Mouse (Mus musculus) liver, postnatal 0 days (tissue): ENCODE measurements around the gene Uri1. TPM values are rescaled to one million over a fixed set of nuclear protein-coding genes. Genes with fewer than 3 reads are reported as not detected.

ENCODE experiments used
- ATAC-seq: fragments of 200-750 bp; cut with Nextera tagmentation; 2 replicates; pipeline ENCODE4 v1.8.0; 2017; ENCODE audit warnings: mild to moderate bottlenecking, moderate library complexity
- DNase-seq: peaks from one replicate; pipeline ENCODE4 v3.0.0-alpha.2; 2016
- H3K27ac ChIP-seq: fragments of 300-500 bp; sonication (generic); 2 replicates; pipeline ENCODE4 v1.5.1; 2014; ENCODE audit warnings: antibody characterized with exemption, moderate library complexity, mild to moderate bottlenecking, low read depth
- H3K27me3 ChIP-seq: fragments of 300-500 bp; sonication (generic); 2 replicates; pipeline ENCODE4 v1.6.1; 2014; ENCODE audit warnings: low read length, control low read depth, mixed read lengths; ENCODE audit not compliant: insufficient read depth
- H3K36me3 ChIP-seq: fragments of 300-500 bp; sonication (generic); replicated peaks from 2 replicates; pipeline ENCODE4 v1.6.1; 2014; ENCODE audit warnings: mild to moderate bottlenecking, control low read depth, low read length, moderate library complexity, mixed read lengths; ENCODE audit not compliant: insufficient read depth
- H3K4me1 ChIP-seq: fragments of 300-500 bp; sonication (generic); 2 replicates; pipeline ENCODE4 v1.6.1; 2014; ENCODE audit warnings: antibody characterized with exemption, mild to moderate bottlenecking, control low read depth; ENCODE audit not compliant: insufficient read depth
- H3K4me2 ChIP-seq: fragments of 300-500 bp; sonication (generic); 2 replicates; pipeline ENCODE4 v1.6.1; 2014; ENCODE audit warnings: low read depth, mild to moderate bottlenecking, low read length, moderate library complexity, mixed read lengths
- H3K4me3 ChIP-seq: fragments of 300-500 bp; sonication (generic); 2 replicates; pipeline ENCODE4 v1.5.1; 2014; ENCODE audit warnings: low read depth, low read length
- H3K9ac ChIP-seq: fragments of 300-500 bp; sonication (generic); replicated peaks from 2 replicates; pipeline ENCODE4 v1.6.1; 2014; ENCODE audit warnings: mild to moderate bottlenecking, moderate library complexity
- H3K9me3 ChIP-seq: fragments of 300-500 bp; sonication (generic); 2 replicates; pipeline ENCODE4 v1.6.1; 2016; ENCODE audit warnings: mild to moderate bottlenecking, control low read depth, low read length, mixed read lengths
- CTCF ChIP-seq: sonication (generic); IDR thresholded peaks from 2 replicates; pipeline ENCODE4 v1.5.1; 2016; ENCODE audit warnings: antibody characterized with exemption, low read depth
- EP300 ChIP-seq: IDR thresholded peaks from 2 replicates; pipeline ENCODE4 v1.6.1; 2016; ENCODE audit warnings: antibody characterized with exemption, low read depth, mild to moderate bottlenecking
- WGBS: fragments of 180-500 bp; shearing (Covaris S2); extraction: QIAGEN DNeasy Blood & Tissue Kit; methylation state at CpG from one replicate; pipeline ENCODE4 v1.1.7; 2014; ENCODE audit not compliant: insufficient replicate concordance; 5-methylcytosine and 5-hydroxymethylcytosine counted together
- polyA plus RNA-seq: library from polyadenylated mRNA; unstranded; fragments of >200 nt; fragmentation: Nextera tagmentation; extraction: Ambion mirVana; gene quantifications from 2 replicates; pipeline ENCODE4 v1.2.1, GENCODE M21; 2015

Uri1 gene
- polyA plus RNA-seq, 1 experiment from 2014 or later: 15.1 TPM

GRCm38 (mm10) chr7:37936459-37936858, 86.9 kb downstream of the Uri1 start:
- Histone ChIP-seq H3K4me1 (peaks cover 4% of the 10 kb centered on the region; the same call in 1 of the 2 replicates), H3K27me3 (no peaks in the 10 kb centered on the region), H3K4me2 (no peak overlapping the region), H3K36me3 (no peaks in the 10 kb centered on the region), H3K4me3 (no peak overlapping the region), H3K27ac (no peak overlapping the region), H3K9ac (no peak overlapping the region), H3K9me3 (no peaks in the 10 kb centered on the region)
- 78% methylated on average over 8 of the region's 8 CpGs for whole genome bisulfite sequencing
- no peak for TF ChIP-seq EP300
- no peak for TF ChIP-seq CTCF
- ATAC-seq (no peak), DNase-seq (no peak)

GRCm38 (mm10) chr7:37935786-37936185, 87.6 kb downstream of the Uri1 start:
- Histone ChIP-seq H3K27ac (no peak overlapping the region), H3K36me3 (no peaks in the 10 kb centered on the region), H3K9ac (no peak overlapping the region), H3K9me3 (no peaks in the 10 kb centered on the region), H3K4me2 (no peak overlapping the region), H3K4me1 (peaks cover 6% of the 10 kb centered on the region; the same call in 1 of the 2 replicates), H3K27me3 (no peaks in the 10 kb centered on the region), H3K4me3 (no peak overlapping the region)
- ATAC-seq: no peak
- TF ChIP-seq EP300: no peak
- WGBS: 75% methylated on average over 5 of the region's 5 CpGs
- DNase-seq: no peak

GRCm38 (mm10) chr7:37934770-37935182, 88.6 kb downstream of the Uri1 start:
- no peak overlapping the region for H3K4me2 ChIP-seq
- H3K27me3 ChIP-seq: no peaks in the 10 kb centered on the region
- H3K36me3 ChIP-seq: no peaks in the 10 kb centered on the region
- no peak overlapping the region for H3K9ac ChIP-seq
- H3K9me3 ChIP-seq: no peaks in the 10 kb centered on the region
- peaks cover 6% of the 10 kb centered on the region; the same call in 1 of the 2 replicates for H3K4me1 ChIP-seq
- no peak overlapping the region for H3K4me3 ChIP-seq
- 39% methylated on average over 5 of the region's 5 CpGs for WGBS
- TF ChIP-seq CTCF (peak; percentile 67), EP300 (no peak)
- ATAC-seq: no peak
- H3K27ac ChIP-seq: no peak overlapping the region
- no peak for DNase-seq

- 71% methylated on average over 9 of the region's 9 CpGs for WGBS
- no peak overlapping the region for H3K27ac ChIP-seq
- ATAC-seq: no peak
- no peaks in the 10 kb centered on the region for H3K9me3 ChIP-seq
- H3K9ac ChIP-seq: no peak overlapping the region
- DNase-seq: no peak
- H3K27me3 ChIP-seq: no peaks in the 10 kb centered on the region
- no peak overlapping the region for H3K4me3 ChIP-seq
- H3K36me3 ChIP-seq: no peaks in the 10 kb centered on the region
- H3K4me2 ChIP-seq: no peak overlapping the region
- H3K4me1 ChIP-seq: peaks cover 6% of the 10 kb centered on the region; the same call in 1 of the 2 replicates
- TF ChIP-seq EP300: no peak
- TF ChIP-seq CTCF: no peak
These were observed 89.5 kb downstream of the Uri1 start for GRCm38 (mm10) chr7:37933754-37934308.

GRCm38 (mm10) chr7:37931631-37932030, 91.7 kb downstream of the Uri1 start:
- 29% methylated on average over 3 of the region's 3 CpGs for WGBS
- TF ChIP-seq CTCF (no peak), EP300 (0 out of 2 replicates have a peak, but pooled peaks have one; percentile 14)
- Histone ChIP-seq H3K9ac (no peak overlapping the region), H3K27me3 (no peaks in the 10 kb centered on the region), H3K4me1 (peaks cover 6% of the 10 kb centered on the region; the same call in 1 of the 2 replicates), H3K27ac (peak overlapping the region; percentile 13; the same call in 1 of the 2 replicates), H3K4me2 (peak overlapping the region; percentile 31), H3K4me3 (no peak overlapping the region), H3K9me3 (no peaks in the 10 kb centered on the region), H3K36me3 (no peaks in the 10 kb centered on the region)
- ATAC-seq: peak; percentile 72
- DNase-seq: peak; percentile 29

- DNase-seq (no peak), ATAC-seq (no peak)
- Histone ChIP-seq H3K4me1 (peaks cover 6% of the 10 kb centered on the region; the same call in 1 of the 2 replicates), H3K4me2 (no peak overlapping the region), H3K9ac (no peak overlapping the region), H3K27me3 (no peaks in the 10 kb centered on the region), H3K27ac (no peak overlapping the region), H3K36me3 (no peaks in the 10 kb centered on the region), H3K9me3 (no peaks in the 10 kb centered on the region), H3K4me3 (no peak overlapping the region)
- TF ChIP-seq EP300 (no peak), CTCF (no peak)
- 65% methylated on average over 5 of the region's 5 CpGs for WGBS
These were observed 93.6 kb downstream of the Uri1 start for GRCm38 (mm10) chr7:37929738-37930137.
